Mouse (Mus musculus): ENCODE measurements around the gene Slpi.

- TF ChIP-seq GATA1 (IDR thresholded peaks at IDR 0.05; ENCODE audit: low read length) = no peak
- no peak for TF ChIP-seq TAL1 (IDR thresholded peaks at IDR 0.05; ENCODE audit: low read length)
Observed at GRCm38 (mm10) chr2:164431676-164432465, 43.0 kb upstream of the Slpi start.

Measured in erythroblast, embryonic 14.5 days (primary cell).